Mouse (Mus musculus) bone marrow macrophage, adult 2 months (primary cell): ENCODE measurements around the gene Idh3b. TPM values are rescaled to one million over a fixed set of nuclear protein-coding genes. Genes with fewer than 3 reads are reported as not detected.

Source experiments
- H3K27ac ChIP-seq: 2 replicates; pipeline ENCODE4 v1.5.1; 2012; ENCODE audit warnings: low read depth, low read length; ENCODE audit not compliant: insufficient read depth
- H3K4me1 ChIP-seq: 2 replicates; pipeline ENCODE4 v1.6.1; 2012; ENCODE audit warnings: low read length; ENCODE audit not compliant: control insufficient read depth, insufficient read depth
- H3K4me3 ChIP-seq: 2 replicates; pipeline ENCODE4 v1.5.1; 2012; ENCODE audit warnings: mild to moderate bottlenecking, low read length, moderate library complexity; ENCODE audit not compliant: insufficient read depth
- CTCF ChIP-seq: IDR thresholded peaks from 2 replicates; pipeline ENCODE4 v1.5.1; 2012; ENCODE audit warnings: low read depth, mild to moderate bottlenecking, low read length, moderate library complexity
- POLR2A ChIP-seq: IDR thresholded peaks from 2 replicates; pipeline ENCODE4 v1.6.1; 2012; ENCODE audit warnings: mild to moderate bottlenecking, low read depth, low read length, borderline replicate concordance
- polyA plus RNA-seq: library from polyadenylated mRNA; stranded (reverse); fragments of >200 nt; gene quantifications from 2 replicates; pipeline ENCODE4 v1.2.4, GENCODE M21; 2012; ENCODE audit not compliant: missing spikeins, insufficient read depth, insufficient read length

The Idh3b gene
- polyA plus RNA-seq, 1 experiment = 162 TPM

- no peak for TF ChIP-seq POLR2A
- no peak for TF ChIP-seq CTCF
- H3K4me1 ChIP-seq = peaks cover 3% of the 10 kb centered on the region; the same call in 1 of the 2 replicates
- H3K4me3 ChIP-seq = no peak overlapping the region
- H3K27ac ChIP-seq = no peak overlapping the region
These were observed 9.1 kb upstream of the Idh3b start for GRCm38 (mm10) chr2:130293486-130293885.

- H3K27ac ChIP-seq = no peak overlapping the region
- TF ChIP-seq POLR2A = no peak
- no peak for TF ChIP-seq CTCF
- H3K4me3 ChIP-seq = no peak overlapping the region
- H3K4me1 ChIP-seq = peaks cover 3% of the 10 kb centered on the region; the same call in 1 of the 2 replicates
These were observed 8.7 kb upstream of the Idh3b start for GRCm38 (mm10) chr2:130293009-130293408.

GRCm38 (mm10) chr2:130291434-130291833 lies 7.1 kb upstream of the Idh3b start:
- Histone ChIP-seq H3K4me3 (no peak overlapping the region), H3K27ac (no peak overlapping the region), H3K4me1 (peaks cover 3% of the 10 kb centered on the region; the same call in 1 of the 2 replicates)
- TF ChIP-seq POLR2A = no peak
- peak; percentile 31; the same call in 1 of the 2 replicates for TF ChIP-seq CTCF

GRCm38 (mm10) chr2:130289086-130289485 lies 4.7 kb upstream of the Idh3b start:
- H3K4me3 ChIP-seq = no peak overlapping the region
- H3K4me1 ChIP-seq = peaks cover 3% of the 10 kb centered on the region; the same call in 1 of the 2 replicates
- no peak for TF ChIP-seq CTCF
- TF ChIP-seq POLR2A = no peak
- no peak overlapping the region for H3K27ac ChIP-seq

- no peak overlapping the region for H3K4me3 ChIP-seq
- no peak overlapping the region for H3K27ac ChIP-seq
- no peak for TF ChIP-seq POLR2A
- H3K4me1 ChIP-seq = peaks cover 36% of the 10 kb centered on the region
These were observed 3.5 kb downstream of the Idh3b start for GRCm38 (mm10) chr2:130280818-130281217.

- Histone ChIP-seq H3K27ac (no peak overlapping the region), H3K4me3 (no peak overlapping the region), H3K4me1 (peaks cover 37% of the 10 kb centered on the region)
- TF ChIP-seq POLR2A (no peak), CTCF (no peak)
These were observed 4.1 kb downstream of the Idh3b start for GRCm38 (mm10) chr2:130280224-130280623.

- H3K4me3 ChIP-seq = no peak overlapping the region
- peaks cover 37% of the 10 kb centered on the region for H3K4me1 ChIP-seq
- no peak overlapping the region for H3K27ac ChIP-seq
- TF ChIP-seq CTCF = no peak
- no peak for TF ChIP-seq POLR2A
These were observed 4.7 kb downstream of the Idh3b start for GRCm38 (mm10) chr2:130279600-130280091.

- Histone ChIP-seq H3K4me3 (peak overlapping the region; percentile 68), H3K27ac (no peak overlapping the region)
These were observed 8.7 kb downstream of the Idh3b start for GRCm38 (mm10) chr2:130275649-130276048.

GRCm38 (mm10) chr2:130274862-130275261 lies 9.5 kb downstream of the Idh3b start:
- Histone ChIP-seq H3K4me3 (peak overlapping the region; percentile 68), H3K27ac (peak overlapping the region; percentile 52), H3K4me1 (peaks cover 16% of the 10 kb centered on the region)
- no peak for TF ChIP-seq POLR2A
- no peak for TF ChIP-seq CTCF

More at GRCm38 (mm10) chr2:130275649-130276048, 8.7 kb downstream of the Idh3b start:
- TF ChIP-seq POLR2A = no peak
- peak; percentile 88 for TF ChIP-seq CTCF
- peaks cover 18% of the 10 kb centered on the region for H3K4me1 ChIP-seq

- Histone ChIP-seq H3K4me3 (peak within 1 kb of the TSS; percentile 79), H3K27ac (peak within 1 kb of the TSS; percentile 61), H3K4me1 (peaks cover 16% of the 10 kb centered on the region)
- no peak for TF ChIP-seq CTCF
- peak; percentile 90 for TF ChIP-seq POLR2A
These were observed 10.0 kb downstream of the Idh3b start, which contains the start of gene Nop56 for GRCm38 (mm10) chr2:130274149-130274861. Gene Nop56, plus strand, starts transcription at chr2:130274430.
